Mouse (Mus musculus) heart, embryonic 14.5 days (tissue): Measurements from ENCODE around the gene Polr3b. TPM values are rescaled to one million over a fixed set of nuclear protein-coding genes. Genes with fewer than 3 reads are reported as not detected.

Experiments
- polyA plus RNA-seq: library from polyadenylated mRNA; unstranded; fragments of >200 nt; fragmentation: Nextera tagmentation; extraction: Ambion mirVana; gene quantifications from 2 replicates; pipeline ENCODE4 v1.2.1, GENCODE M21; 2014

Polr3b gene
- polyA plus RNA-seq, 1 experiment from 2014 or later, result 12.9 TPM

Other genes starting within 250 kb of the Polr3b start
- gene Nuak1, start 181.7 kb upstream of the Polr3b start, polyA plus RNA-seq, result 2.6 and 3.4 TPM in 2 replicates
- 106 and 116 TPM in 2 replicates for gene Ckap4, start 88.2 kb upstream of the Polr3b start, polyA plus RNA-seq
- 36.2 and 36.6 TPM in 2 replicates for gene Tcp11l2, start 45.7 kb upstream of the Polr3b start, polyA plus RNA-seq
- not detected in 2 replicates for gene Rfx4, start 133.8 kb downstream of the Polr3b start, polyA plus RNA-seq